Mouse (Mus musculus): ENCODE results near the gene Secisbp2.
A peak's percentile ranks its signal among the peaks of the same experiment; 100 is the strongest.
"Not testable (repeated sequence)": the region's sequence is repeated elsewhere in the genome, so short reads cannot be mapped to it uniquely, and the experiment has no call there.

The Secisbp2 gene

GRCm38 (mm10) chr13:51643924-51644828 lies 7.3 kb upstream of the Secisbp2 start:
- peak; percentile 17 to 23 for DNase-seq (ENCODE audit: low spot score in 2 of 2)

- peak; percentile 94 to 98 for DNase-seq (ENCODE audit: low spot score in 2 of 2)
These were observed 6.4 kb upstream of the Secisbp2 start, which contains the start of gene Cks2 for GRCm38 (mm10) chr13:51644829-51645789. Gene Cks2 (plus strand): TSS chr13:51645232.

DNA sequence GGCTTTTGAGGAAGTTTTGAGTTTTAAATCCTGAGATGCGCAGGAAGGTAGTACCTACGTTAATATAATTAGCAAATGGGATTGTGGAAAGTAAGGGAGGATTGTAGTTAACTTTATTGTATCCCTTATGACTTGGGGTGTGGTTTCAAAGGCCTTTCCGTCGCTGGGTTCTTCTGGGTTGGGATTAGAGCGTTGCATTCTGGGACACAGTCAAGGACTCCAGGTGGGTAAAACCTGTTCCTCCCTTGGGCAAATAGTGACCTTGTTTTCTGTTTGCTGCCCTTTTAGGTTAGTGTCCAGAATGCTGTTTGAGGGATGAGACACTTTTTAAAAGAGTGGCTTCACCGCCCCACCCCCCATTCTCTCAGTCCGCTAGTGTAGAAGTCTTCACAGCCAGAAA lies 5.6 kb upstream of the Secisbp2 start:
- peak; percentile 37 to 56 for DNase-seq (ENCODE audit: low spot score in 2 of 2)

DNA sequence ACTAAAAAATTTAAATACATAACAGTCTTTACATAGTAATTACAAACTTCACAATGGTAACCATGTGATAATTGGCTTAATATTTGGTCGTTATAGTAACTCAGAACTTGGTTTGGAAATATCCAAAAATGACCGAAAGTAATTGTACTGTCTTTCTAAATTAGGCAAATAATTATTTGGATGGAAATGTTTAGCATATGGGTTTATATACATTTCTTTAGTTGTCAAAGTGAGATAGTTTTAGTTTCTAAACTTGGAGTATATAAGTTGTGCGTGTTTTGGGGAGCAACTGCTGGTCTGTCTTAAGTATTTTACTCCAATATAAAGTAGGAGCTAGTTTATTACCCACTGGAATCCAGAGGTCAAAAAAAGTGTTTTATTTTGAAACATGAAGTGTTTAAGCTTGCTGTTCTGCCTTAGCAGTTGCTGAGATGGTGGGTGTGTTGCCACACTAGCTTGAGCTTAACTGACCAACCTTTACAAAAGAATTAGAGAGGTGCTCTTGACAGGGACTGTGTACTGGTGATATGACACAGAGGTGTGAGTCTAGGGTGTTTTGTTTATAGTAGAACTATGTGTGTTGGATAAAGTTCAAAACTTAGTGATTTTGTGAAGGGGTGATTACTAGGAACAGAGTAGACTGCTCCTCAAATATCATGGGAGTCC lies 5.0 kb upstream of the Secisbp2 start:
- no peak for DNase-seq (ENCODE audit: low spot score in 2 of 2)

DNA sequence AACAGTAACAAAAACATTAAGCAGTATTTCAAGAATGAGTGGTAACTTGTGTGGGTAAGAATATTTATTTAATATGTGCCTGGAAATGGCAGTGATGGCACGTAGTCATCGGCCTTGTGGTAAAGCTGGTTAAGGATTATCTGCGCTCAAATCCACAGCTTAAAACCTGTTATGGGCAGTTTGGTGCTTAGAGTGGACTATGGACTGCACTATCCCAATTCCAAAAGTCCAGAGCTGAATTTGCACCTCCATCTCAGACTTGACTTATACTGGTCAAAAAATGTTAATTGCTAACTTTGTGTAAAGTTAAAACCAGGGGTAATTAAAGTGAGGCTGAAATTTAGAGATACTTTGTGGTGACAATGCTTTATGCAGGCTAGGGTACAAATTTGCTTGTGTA lies 3.7 kb upstream of the Secisbp2 start:
- no peak for DNase-seq (ENCODE audit: low spot score in 2 of 2)

DNA sequence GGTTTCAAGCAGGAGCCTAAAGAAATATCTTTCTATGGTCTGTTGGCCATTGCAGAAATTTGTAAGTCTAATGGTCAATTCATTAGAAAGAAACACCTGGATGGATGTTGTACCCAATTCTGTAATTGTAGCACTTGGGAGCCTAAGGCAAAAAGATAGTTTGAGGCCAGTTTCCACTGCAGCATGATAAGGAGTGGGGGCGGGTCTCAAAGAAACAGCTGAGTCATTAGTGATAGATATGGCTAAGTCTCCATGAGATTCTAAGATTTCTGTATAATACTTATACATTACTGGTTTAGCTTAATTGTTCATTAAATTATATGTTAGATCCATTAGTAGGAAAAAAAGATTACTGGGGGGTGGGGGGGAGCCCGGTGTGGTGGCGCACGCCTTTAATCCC lies 3.3 kb upstream of the Secisbp2 start:
- no peak for DNase-seq (ENCODE audit: low spot score in 2 of 2)

- no peak for DNase-seq (ENCODE audit: low spot score in 2 of 2)
These were observed 1.8 kb upstream of the Secisbp2 start for GRCm38 (mm10) chr13:51649740-51650139.

DNA sequence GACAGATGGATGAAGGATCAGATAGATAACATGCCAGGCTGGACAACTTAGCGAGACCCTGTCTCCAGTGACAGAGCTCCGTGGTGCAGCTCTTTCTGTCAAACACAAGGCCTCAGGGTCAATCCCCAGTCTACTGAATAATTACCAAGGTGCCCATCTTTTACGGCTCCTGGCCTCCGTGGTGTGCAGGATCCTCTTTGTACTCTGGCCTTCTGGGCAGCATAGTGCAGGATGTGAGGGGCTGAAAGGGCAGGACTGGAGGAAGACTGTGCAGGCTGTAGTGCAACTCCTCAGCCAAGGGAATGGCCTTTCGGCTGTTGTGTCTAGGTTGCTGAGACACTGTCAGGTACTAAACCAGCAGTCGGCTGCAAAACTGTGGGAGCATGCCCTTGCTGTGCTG lies 1.7 kb downstream of the Secisbp2 start:
- no peak for DNase-seq (ENCODE audit: low spot score in 2 of 2)

- no peak for DNase-seq (ENCODE audit: low spot score in 2 of 2)
These were observed 2.5 kb downstream of the Secisbp2 start for GRCm38 (mm10) chr13:51653961-51654360.

DNA sequence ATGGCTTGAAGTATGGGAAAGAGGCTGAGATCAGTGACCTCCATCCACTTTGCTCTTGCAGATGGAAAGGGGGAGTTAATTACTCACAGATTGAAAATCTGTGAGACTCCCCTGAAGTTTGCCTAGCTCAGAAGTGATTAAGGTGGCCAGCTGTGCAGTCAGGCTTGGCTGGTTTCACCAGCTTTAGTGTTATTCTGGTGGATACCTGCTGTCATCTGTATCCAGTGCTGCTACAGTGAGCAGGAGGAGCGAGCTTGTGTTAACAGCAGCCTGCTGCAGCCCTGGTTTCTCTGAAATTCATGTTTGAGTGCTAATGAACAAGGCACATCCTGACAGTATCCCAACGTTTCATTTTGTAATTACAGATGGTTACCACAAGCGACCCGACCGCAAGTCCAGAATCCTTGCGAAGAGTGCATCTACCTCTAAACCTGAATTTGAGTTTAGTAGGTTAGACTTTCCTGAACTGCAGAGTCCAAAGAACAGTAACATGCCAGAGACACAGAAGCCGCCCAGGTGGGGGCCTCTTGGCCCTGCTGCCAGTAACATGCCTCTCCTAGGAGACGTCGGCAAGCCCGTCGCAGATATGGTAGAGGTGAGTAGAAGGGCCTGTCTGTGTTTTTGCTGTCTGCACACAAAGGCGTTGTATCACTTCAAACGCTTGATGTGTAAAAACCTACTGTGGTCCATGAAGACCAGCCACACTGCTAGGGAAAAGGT lies 5.2 kb downstream of the Secisbp2 start:
- peak in 1 of 2 experiments; percentile 10 for DNase-seq (ENCODE audit: low spot score in 2 of 2)

DNA sequence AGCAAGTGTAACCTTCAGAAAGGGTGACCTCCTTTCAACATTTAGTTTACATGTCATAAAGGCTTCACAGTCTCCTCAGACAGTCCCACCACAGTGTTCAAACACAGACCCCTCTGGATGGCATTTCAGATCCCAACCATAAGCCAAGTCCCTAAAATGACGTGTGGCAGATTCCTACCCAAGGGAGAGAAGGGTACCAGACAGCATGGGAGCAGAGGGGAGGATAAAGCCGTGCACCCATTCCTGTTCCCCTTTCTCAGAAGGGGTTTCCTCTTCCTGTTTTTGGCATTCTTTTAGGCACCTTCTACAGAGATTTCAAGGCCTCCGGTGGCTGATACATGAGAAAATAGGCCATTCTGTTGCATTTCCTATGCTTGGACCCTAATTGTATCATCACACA lies 6.6 kb downstream of the Secisbp2 start:
- no peak for DNase-seq (ENCODE audit: low spot score in 2 of 2)

DNA sequence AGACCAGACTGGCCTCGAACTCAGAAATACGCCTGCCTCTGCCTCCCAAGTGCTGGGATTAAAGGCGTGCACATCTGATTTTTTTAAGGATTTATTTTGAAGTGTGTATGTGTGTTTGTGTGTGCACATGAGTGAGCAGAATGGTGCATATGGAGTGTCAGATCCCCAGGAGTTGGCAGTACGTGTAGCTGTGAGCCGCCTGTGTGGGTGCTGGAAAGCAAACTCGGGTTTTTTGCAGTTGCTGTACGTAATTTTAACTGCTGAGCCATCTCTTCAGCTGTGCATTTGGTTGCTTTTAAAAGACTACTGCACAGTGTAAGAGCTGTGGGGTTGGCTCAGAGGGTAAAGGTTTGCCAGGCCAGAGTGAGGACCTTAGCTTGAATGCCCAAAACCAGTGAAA lies 8.1 kb downstream of the Secisbp2 start:
- peak in 1 of 2 experiments; percentile 8 for DNase-seq (ENCODE audit: low spot score in 2 of 2)

DNA sequence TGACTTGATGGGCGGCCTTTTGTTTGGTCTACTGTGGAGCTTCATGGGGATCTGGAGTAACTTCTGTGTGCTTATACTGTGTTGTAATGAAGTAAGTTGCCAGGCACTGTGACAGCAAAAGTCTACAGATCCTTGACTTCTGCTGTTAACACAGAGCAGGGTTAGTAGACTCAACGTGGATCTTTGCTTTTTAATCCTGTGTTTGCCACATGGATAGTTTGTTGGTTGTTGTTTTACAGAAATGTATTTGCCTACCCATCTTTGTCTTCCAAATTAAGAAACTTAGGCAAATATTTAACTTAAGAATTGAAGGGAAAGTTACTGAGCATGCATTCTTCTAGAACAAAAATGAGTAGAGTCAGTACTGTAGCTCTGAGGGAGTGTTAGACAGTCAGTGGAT lies 12.1 kb downstream of the Secisbp2 start:
- DNase-seq (ENCODE audit: low spot score in 2 of 2) = no peak

- not testable (repeated sequence) for DNase-seq (ENCODE audit: low spot score in 2 of 2)
These were observed 16.7 kb downstream of the Secisbp2 start for GRCm38 (mm10) chr13:51668195-51668594.

DNA sequence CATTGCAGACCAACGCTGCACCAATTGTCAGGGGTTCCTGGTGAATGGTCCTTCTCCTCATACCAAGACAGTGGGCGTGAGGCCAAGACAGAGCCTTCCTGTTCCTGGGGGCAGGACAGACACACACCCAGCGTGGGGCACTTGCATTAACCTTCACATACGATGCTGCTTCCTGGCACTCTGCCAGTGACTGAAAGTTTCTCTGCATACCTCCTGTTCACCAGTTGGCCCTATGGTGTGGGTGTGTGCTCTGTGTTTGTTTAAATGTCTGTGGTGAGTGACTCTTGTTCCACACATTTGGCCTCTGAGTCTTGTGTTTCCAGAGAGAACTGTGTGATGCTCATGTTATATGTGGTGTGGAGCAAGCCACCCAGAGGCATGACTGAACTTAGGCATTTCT lies 25.1 kb downstream of the Secisbp2 start:
- peak in 1 of 2 experiments; percentile 42 for DNase-seq (ENCODE audit: low spot score in 2 of 2)

DNA sequence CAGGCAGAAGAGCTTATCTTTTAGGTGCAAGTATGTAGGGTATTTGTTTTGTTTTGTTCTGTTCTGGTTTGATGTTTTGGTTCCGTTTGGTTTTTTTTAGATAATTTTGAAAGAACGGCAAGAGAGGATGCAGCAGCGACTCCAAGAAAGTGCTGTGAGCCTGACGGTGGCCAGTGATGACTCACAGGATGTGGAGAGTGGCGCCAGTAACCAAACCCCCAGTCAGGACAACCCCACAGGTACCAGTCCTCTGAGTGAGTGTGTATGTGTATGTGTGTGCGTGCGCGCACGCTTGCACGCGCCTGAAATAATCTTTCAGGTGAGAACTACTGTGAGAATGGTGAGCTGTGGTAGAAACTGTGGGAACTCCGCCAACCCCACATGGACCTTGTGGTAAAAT lies 25.5 kb downstream of the Secisbp2 start:
- DNase-seq (ENCODE audit: low spot score in 2 of 2) = no peak

DNA sequence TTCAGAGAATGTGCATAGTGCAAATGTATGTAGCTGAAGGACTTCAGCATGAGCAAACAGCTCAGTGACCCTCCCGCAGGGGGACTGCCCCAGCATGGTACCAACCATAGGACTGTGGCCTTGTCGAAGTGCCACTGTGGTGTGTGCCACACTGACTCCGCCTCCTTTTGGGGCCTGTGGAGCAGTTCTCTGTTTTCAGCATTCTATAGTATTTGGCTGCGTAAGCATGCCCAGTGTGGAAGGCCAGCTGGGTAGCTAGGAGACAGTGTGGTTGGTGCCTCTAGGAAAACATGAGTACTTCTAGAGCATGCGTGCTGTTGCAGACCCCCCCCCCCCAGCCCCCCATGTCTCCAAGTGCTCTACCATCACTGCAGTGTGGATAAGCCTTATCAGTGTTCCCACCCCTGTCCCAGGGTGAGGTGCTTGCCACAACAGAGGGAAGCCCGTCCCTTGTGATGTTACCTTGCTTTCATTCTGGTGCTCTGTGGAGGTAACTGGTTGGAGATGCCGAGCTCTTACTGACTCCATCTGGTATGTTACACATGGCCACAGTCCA lies 26.2 kb downstream of the Secisbp2 start:
- DNase-seq (ENCODE audit: low spot score in 2 of 2) = no peak

- no peak for DNase-seq (ENCODE audit: low spot score in 2 of 2)
These were observed 27.2 kb downstream of the Secisbp2 start for GRCm38 (mm10) chr13:51678687-51679086.

DNA sequence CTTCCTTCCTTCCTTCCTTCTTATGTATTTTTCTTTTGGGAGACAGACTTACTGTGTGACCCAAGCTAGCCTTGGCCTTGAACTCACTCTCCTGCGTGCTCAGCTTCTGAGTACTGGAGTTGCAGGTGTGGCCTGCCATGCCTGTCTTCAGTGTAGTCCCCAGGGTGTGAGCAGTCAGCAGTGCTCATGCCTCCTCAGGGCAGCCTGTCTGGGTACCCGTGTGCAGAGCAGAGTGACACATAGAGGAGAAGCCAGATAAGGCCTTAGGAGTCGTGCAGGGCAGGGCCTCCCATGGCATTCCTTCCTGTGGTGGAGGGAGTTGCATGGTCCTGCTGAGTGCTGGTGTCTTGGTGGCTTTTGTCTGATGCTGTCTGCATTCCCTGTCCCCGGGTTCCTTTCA lies 27.8 kb downstream of the Secisbp2 start:
- DNase-seq (ENCODE audit: low spot score in 2 of 2) = no peak

- DNase-seq (ENCODE audit: low spot score in 2 of 2) = no peak
These were observed 29.6 kb downstream of the Secisbp2 start for GRCm38 (mm10) chr13:51681076-51681475.

DNA sequence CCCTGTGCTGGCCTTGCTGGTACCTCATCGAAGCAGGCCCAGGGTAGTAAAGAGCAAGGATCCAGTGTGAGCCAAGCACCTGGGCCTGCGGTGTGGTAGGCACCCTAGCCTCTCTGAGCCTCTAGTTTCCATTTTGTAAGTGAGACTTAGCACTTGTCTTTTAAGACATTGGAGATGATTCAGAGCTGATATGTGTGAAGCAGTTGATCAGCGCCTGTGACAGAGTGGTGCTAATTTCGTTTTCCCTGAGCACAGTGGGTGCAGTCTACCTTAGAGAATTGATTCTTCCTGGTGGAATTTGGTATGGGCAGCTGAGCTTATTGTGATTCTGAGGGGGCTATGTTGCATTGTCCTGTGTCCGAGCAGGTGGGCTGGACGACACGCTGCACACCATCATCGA lies 30.1 kb downstream of the Secisbp2 start:
- no peak for DNase-seq (ENCODE audit: low spot score in 2 of 2)

All from spleen, postnatal 10 days (tissue).